Mouse (Mus musculus): ENCODE data around the gene Phf11c. TPM values are rescaled to one million over a fixed set of nuclear protein-coding genes. Genes with fewer than 3 reads are reported as not detected.
"Not testable (repeated sequence)": the region's sequence is repeated elsewhere in the genome, so short reads cannot be mapped to it uniquely, and the experiment has no call there.

Gene Phf11c
- polyA plus RNA-seq, 1 experiment from 2014 or later: 0.27 TPM

DNA sequence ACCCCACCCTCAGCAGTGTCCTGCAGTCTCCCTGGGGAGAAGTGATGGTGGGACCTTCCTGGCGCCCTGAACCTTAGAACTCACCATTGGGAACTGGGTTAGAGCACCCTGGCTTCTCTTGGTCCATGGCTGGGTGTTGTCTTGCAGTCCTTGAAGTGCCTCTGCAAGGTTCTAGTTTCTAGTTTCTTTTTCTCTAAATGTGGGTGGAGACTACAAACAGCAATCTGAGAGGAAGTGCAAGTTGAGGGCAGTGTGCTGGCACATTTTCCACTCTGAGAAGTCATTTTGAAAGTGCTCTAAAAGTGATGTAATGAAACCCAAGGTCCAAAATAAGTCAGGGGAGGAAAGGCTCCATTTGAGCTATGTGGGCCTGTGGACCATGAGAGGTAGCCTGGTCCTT lies 54.0 kb downstream of the Phf11c start, which contains the start of gene Phf11b:
Gene Phf11b, minus strand, starts transcription at position 163 of the 400 bp plus-strand sequence.
- H3K27ac ChIP-seq (ENCODE audit: low read length); H3K27me3 ChIP-seq (replicated peaks; ENCODE audit: control insufficient read depth, insufficient read depth, low read length); H3K36me3 ChIP-seq (ENCODE audit: control insufficient read depth, insufficient read depth); H3K9ac ChIP-seq (replicated peaks; ENCODE audit: low read depth, low read length); ATAC-seq; H3K9me3 ChIP-seq (ENCODE audit: control insufficient read depth, low read length); H3K4me1 ChIP-seq (replicated peaks; ENCODE audit: control insufficient read depth, insufficient read depth, low read length); H3K4me2 ChIP-seq (ENCODE audit: low read length); H3K4me3 ChIP-seq (replicated peaks; ENCODE audit: low read length): not testable (repeated sequence)
- 56% methylated on average over 1 of the region's 1 CpGs for WGBS

- no peak overlapping the region for H3K27ac ChIP-seq (ENCODE audit: low read length)
- WGBS: 88% methylated on average over 1 of the region's 1 CpGs
- ATAC-seq: no peak
Measured at GRCm38 (mm10) chr14:59339541-59339940, 55.6 kb downstream of the Phf11c start.

GRCm38 (mm10) chr14:59336056-59336455 lies 59.1 kb downstream of the Phf11c start:
- H3K27me3 ChIP-seq (replicated peaks; ENCODE audit: control insufficient read depth, insufficient read depth, low read length); H3K4me3 ChIP-seq (replicated peaks; ENCODE audit: low read length); H3K4me2 ChIP-seq (ENCODE audit: low read length); ATAC-seq; H3K9ac ChIP-seq (replicated peaks; ENCODE audit: low read depth, low read length); H3K36me3 ChIP-seq (ENCODE audit: control insufficient read depth, insufficient read depth); H3K4me1 ChIP-seq (replicated peaks; ENCODE audit: control insufficient read depth, insufficient read depth, low read length); H3K9me3 ChIP-seq (ENCODE audit: control insufficient read depth, low read length); H3K27ac ChIP-seq (ENCODE audit: low read length): not testable (repeated sequence)
- 89% methylated on average over 3 of the region's 3 CpGs for WGBS

More at GRCm38 (mm10) chr14:59339541-59339940, 55.6 kb downstream of the Phf11c start:
- Histone ChIP-seq H3K9me3 (ENCODE audit: control insufficient read depth, low read length) (no peaks in the 10 kb centered on the region), H3K36me3 (ENCODE audit: control insufficient read depth, insufficient read depth) (no peaks in the 10 kb centered on the region), H3K9ac (replicated peaks; ENCODE audit: low read depth, low read length) (no peak overlapping the region), H3K4me3 (replicated peaks; ENCODE audit: low read length) (no peak overlapping the region), H3K27me3 (replicated peaks; ENCODE audit: control insufficient read depth, insufficient read depth, low read length) (no peaks in the 10 kb centered on the region), H3K4me1 (replicated peaks; ENCODE audit: control insufficient read depth, insufficient read depth, low read length) (no peaks in the 10 kb centered on the region), H3K4me2 (ENCODE audit: low read length) (no peak overlapping the region)

Other genes starting within 250 kb of the Phf11c start
- not detected in 2 replicates for gene Gm5142, start 216.6 kb downstream of the Phf11c start, polyA plus RNA-seq (2015; fragmentation: Nextera tagmentation; extraction: Ambion mirVana)
- gene Rcbtb1, start 194.2 kb downstream of the Phf11c start, polyA plus RNA-seq (2015; fragmentation: Nextera tagmentation; extraction: Ambion mirVana): 79.1 and 83.6 TPM in 2 replicates
- not detected in 2 replicates for gene Gm6904, start 135.2 kb downstream of the Phf11c start, polyA plus RNA-seq (2015; fragmentation: Nextera tagmentation; extraction: Ambion mirVana)
- not detected in 2 replicates for gene Phf11a, start 97.9 kb downstream of the Phf11c start, polyA plus RNA-seq (2015; fragmentation: Nextera tagmentation; extraction: Ambion mirVana)
- not detected in 2 replicates for gene Phf11b, start 54.0 kb downstream of the Phf11c start, polyA plus RNA-seq (2015; fragmentation: Nextera tagmentation; extraction: Ambion mirVana)
- 0.16 and 0.19 TPM in 2 replicates for gene Phf11d, start 29.9 kb downstream of the Phf11c start, polyA plus RNA-seq (2015; fragmentation: Nextera tagmentation; extraction: Ambion mirVana)
- 7.1 and 9.6 TPM in 2 replicates for gene Setdb2, start 45.5 kb upstream of the Phf11c start, polyA plus RNA-seq (2015; fragmentation: Nextera tagmentation; extraction: Ambion mirVana)
- gene Cab39l, start 45.6 kb upstream of the Phf11c start, polyA plus RNA-seq (2015; fragmentation: Nextera tagmentation; extraction: Ambion mirVana): 23.4 and 23.5 TPM in 2 replicates
- 36.8 and 38.5 TPM in 2 replicates for gene Cdadc1, start 202.6 kb upstream of the Phf11c start, polyA plus RNA-seq (2015; fragmentation: Nextera tagmentation; extraction: Ambion mirVana)
- gene Shisa2, start 229.9 kb upstream of the Phf11c start, polyA plus RNA-seq (2015; fragmentation: Nextera tagmentation; extraction: Ambion mirVana): 11.4 and 14.2 TPM in 2 replicates